Mouse (Mus musculus) lung, embryonic 14.5 days (tissue): ENCODE measurements around the gene Scpep1. TPM values are rescaled to one million over a fixed set of nuclear protein-coding genes. Genes with fewer than 3 reads are reported as not detected.
A peak's percentile ranks its signal among the peaks of the same experiment; 100 is the strongest.
"Not testable (repeated sequence)": the region's sequence is repeated elsewhere in the genome, so short reads cannot be mapped to it uniquely, and the experiment has no call there.

Experiments used
- ATAC-seq: fragments of 200-750 bp; cut with Nextera tagmentation; 2 replicates; pipeline ENCODE4 v1.8.0; 2017; ENCODE audit warnings: mild to moderate bottlenecking, moderate TSS enrichment, moderate library complexity; ENCODE audit not compliant: insufficient read depth
- DNase-seq: peaks from one replicate; pipeline ENCODE4 v3.0.0-alpha.2; 2015
- H3K27ac ChIP-seq: fragments of 300-500 bp; sonication (generic); 2 replicates; pipeline ENCODE4 v1.5.1; 2014; ENCODE audit warnings: low read depth, mild to moderate bottlenecking, moderate library complexity
- H3K27me3 ChIP-seq: fragments of 300-500 bp; sonication (generic); 2 replicates; pipeline ENCODE4 v1.6.1; 2014; ENCODE audit warnings: low read length, control low read depth; ENCODE audit not compliant: insufficient read depth
- H3K36me3 ChIP-seq: fragments of 300-500 bp; sonication (generic); 2 replicates; pipeline ENCODE4 v1.6.1; 2014; ENCODE audit warnings: control low read depth; ENCODE audit not compliant: insufficient read depth
- H3K4me1 ChIP-seq: fragments of 300-500 bp; sonication (generic); 2 replicates; pipeline ENCODE4 v1.6.1; 2014; ENCODE audit warnings: antibody characterized with exemption, control low read depth; ENCODE audit not compliant: insufficient read depth
- H3K4me2 ChIP-seq: fragments of 300-500 bp; sonication (generic); 2 replicates; pipeline ENCODE4 v1.6.1; 2014; ENCODE audit warnings: mild to moderate bottlenecking
- H3K4me3 ChIP-seq: fragments of 300-500 bp; sonication (generic); 2 replicates; pipeline ENCODE4 v1.5.1; 2014; ENCODE audit warnings: low read depth, low read length
- H3K9ac ChIP-seq: fragments of 300-500 bp; sonication (generic); 2 replicates; pipeline ENCODE4 v1.6.1; 2014
- H3K9me3 ChIP-seq: fragments of 300-500 bp; sonication (generic); 2 replicates; pipeline ENCODE4 v1.6.1; 2016; ENCODE audit warnings: low read depth, low read length, control low read depth
- CTCF ChIP-seq: IDR thresholded peaks from 2 replicates; pipeline ENCODE4 v1.5.1; 2016; ENCODE audit warnings: antibody characterized with exemption, low read depth
- WGBS: fragments of 180-500 bp; shearing (Covaris S2); extraction: QIAGEN DNeasy Blood & Tissue Kit; methylation state at CpG from one replicate; pipeline ENCODE4 v1.1.7; 2014; 5-methylcytosine and 5-hydroxymethylcytosine counted together
- polyA plus RNA-seq: library from polyadenylated mRNA; unstranded; fragments of >200 nt; fragmentation: Nextera tagmentation; extraction: Ambion mirVana; gene quantifications from 2 replicates; pipeline ENCODE4 v1.2.1, GENCODE M21; 2014

Scpep1 gene
- polyA plus RNA-seq, 1 experiment from 2014 or later = 83.6 TPM

DNA sequence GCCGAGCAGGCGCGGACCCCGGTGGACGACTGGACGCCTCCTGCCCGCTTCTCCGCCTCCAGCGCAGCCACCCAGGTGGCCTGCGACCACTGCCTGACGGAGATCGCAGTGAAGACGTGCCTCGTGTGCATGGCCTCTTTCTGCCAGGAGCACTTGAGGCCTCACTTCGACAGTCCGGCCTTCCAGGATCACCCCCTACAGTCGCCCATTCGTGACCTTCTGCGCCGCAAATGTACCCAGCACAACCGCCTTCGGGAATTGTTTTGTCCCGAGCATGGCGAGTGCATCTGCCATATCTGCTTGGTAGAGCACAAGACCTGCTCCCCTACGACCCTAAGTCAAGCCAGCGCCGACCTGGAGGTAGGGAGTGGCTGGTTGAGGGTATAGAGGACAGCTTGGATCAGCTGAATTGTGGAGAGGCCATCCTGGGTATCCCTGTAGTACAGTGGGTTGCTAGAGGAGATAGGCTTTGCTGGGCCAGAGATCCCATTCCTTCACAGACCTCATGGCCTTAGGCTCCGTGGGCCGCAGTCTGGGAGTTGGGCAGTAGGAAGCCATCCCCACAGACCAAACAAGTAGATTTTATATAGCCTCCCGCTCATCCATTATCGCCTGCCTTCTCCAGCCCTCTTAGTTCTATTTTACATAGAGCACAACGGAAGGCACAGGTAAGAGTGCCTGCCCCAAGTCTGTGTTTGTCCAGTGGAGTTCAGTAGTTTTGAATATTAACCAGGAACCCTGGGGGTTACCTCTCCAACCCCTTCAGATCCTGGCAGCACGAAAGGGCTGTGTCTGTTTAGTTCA lies 44.7 kb upstream of the Scpep1 start:
- no peak; the same call in 1 of the 2 replicates for ATAC-seq

DNA sequence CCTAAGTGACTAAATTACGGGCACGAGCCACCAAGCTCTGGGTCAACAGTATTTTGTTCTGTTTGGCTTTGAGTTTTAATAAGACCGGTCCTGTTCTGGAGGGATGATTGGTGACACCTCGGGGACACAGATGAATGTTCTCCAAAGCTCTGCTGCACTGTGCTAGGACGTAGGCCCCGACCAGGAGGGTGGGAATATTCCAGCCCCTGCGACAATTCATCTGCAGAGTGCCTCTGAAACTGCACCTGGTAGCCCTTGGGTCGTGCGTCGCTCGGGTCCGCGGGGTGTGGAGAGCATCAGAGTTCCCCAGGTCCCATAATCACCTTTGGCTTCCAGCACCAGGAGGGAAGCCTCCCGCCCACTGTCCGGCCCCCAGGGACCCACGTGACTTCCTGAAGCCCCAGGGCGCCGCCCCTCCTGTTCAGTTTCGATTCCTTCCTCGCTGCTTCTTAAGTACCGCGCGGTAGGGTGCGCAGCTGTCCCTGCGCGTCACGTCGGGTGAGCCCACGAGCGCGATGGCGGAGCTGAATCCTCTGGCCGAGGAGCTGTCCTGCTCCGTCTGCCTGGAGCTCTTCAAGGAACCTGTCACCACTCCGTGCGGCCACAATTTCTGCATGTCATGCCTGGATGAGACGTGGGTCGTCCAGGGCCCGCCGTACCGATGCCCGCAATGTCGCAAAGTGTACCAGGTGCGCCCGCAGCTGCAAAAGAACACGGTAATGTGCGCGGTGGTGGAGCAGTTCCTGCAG lies 43.9 kb upstream of the Scpep1 start, which contains the start of gene Trim25:
TSS of gene Trim25 (plus strand) at position 403 of the 749 bp plus-strand sequence.
- ATAC-seq = peak; percentile 90
- peak within 1 kb of the TSS; percentile 80 for H3K4me2 ChIP-seq
- H3K36me3 ChIP-seq = no peaks in the 10 kb centered on the region
- H3K4me3 ChIP-seq = peak within 1 kb of the TSS; percentile 65
- H3K4me1 ChIP-seq = peaks cover 9% of the 10 kb centered on the region; the same call in 1 of the 2 replicates
- peak within 1 kb of the TSS; percentile 46; the same call in 1 of the 2 replicates for H3K27ac ChIP-seq
- no peaks in the 10 kb centered on the region for H3K27me3 ChIP-seq
- 3% methylated on average over 48 of the region's 48 CpGs for WGBS
- no peaks in the 10 kb centered on the region for H3K9me3 ChIP-seq
- DNase-seq = peak; percentile 94
- TF ChIP-seq CTCF = peak; percentile 4; the same call in 1 of the 2 replicates
- H3K9ac ChIP-seq = peak within 1 kb of the TSS; percentile 70

More for the DNA sequence above, 44.7 kb upstream of the Scpep1 start:
- Histone ChIP-seq H3K4me1 (peaks cover 9% of the 10 kb centered on the region; the same call in 1 of the 2 replicates), H3K9me3 (no peaks in the 10 kb centered on the region), H3K4me2 (peak overlapping the region; percentile 80), H3K4me3 (peak overlapping the region; percentile 65), H3K36me3 (no peaks in the 10 kb centered on the region), H3K9ac (peak overlapping the region; percentile 70), H3K27ac (peak overlapping the region; percentile 46; the same call in 1 of the 2 replicates), H3K27me3 (no peaks in the 10 kb centered on the region)
- WGBS = 20% methylated on average over 33 of the region's 33 CpGs
- TF ChIP-seq CTCF = no peak
- no peak for DNase-seq

DNA sequence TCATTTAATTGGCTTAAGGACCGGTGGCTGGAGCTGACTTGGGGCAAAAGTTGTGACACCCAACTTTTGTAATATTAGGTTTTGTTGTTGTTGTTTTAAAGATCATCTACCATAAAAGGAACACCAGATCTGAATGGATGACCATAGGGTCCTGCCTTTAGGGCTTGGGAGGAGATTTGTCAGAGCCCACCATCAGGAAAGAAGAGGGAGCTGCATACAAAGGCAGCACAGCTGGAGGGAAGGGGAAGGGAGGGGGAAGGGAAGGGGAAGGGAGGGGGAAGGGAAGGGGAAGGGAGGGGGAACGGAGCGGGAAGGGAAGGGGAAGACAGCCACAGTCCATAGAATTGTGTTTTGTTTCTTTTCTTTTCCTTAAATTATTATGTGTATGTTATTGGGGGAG lies 43.1 kb upstream of the Scpep1 start:
- no peak overlapping the region for H3K9ac ChIP-seq
- no peaks in the 10 kb centered on the region for H3K27me3 ChIP-seq
- H3K27ac ChIP-seq = no peak overlapping the region
- H3K4me3 ChIP-seq = no peak overlapping the region
- no peak for TF ChIP-seq CTCF
- H3K36me3 ChIP-seq = no peaks in the 10 kb centered on the region
- 29% methylated on average over 3 of the region's 3 CpGs for WGBS
- DNase-seq (no peak), ATAC-seq (no peak)
- peak overlapping the region; percentile 80 for H3K4me2 ChIP-seq
- H3K4me1 ChIP-seq = peaks cover 9% of the 10 kb centered on the region; the same call in 1 of the 2 replicates
- no peaks in the 10 kb centered on the region for H3K9me3 ChIP-seq

DNA sequence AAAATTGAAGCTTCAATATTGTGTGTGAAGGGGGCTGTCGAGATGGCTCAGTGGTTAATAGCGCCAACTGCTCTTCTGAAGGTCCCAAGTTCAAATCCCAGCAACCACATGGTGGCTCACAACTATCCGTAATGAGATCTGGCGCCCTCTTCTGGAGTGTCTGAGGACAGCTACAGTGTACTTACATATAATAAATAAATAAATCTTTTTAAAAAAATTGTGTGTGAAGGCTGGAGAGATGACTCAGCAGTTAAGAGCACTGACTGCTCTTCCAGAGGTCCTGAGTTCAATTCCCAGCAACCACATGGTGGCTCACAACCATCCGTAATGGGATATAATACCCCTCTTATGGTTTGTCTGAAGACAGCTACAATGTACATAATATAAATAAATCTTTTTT lies 42.1 kb upstream of the Scpep1 start:
- H3K4me2 ChIP-seq, H3K9me3 ChIP-seq, H3K36me3 ChIP-seq, H3K9ac ChIP-seq, H3K27me3 ChIP-seq, H3K4me1 ChIP-seq, H3K4me3 ChIP-seq, DNase-seq, ATAC-seq, H3K27ac ChIP-seq: not testable (repeated sequence)
- 84% methylated on average over 5 of the region's 5 CpGs for WGBS

DNA sequence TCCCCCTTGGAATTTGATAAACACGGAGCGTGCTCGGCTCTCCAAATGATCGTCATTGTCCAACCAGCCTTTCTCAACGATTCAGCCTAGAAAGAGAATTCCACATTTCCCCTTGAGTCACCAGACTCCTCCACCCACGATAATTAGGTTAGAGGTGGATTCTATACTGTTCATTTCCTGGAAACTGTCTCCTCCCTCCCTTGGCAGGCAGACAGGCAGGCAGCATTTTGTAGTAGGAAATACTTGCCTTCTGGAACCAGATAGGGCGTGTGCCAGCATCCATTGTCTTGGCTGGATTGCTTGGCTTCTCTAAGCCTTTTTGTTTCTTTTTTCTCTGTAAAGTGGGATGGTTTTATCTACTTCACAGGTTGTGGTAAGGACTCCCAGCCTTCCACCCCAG lies 41.2 kb upstream of the Scpep1 start:
- H3K9me3 ChIP-seq = no peaks in the 10 kb centered on the region
- no peak overlapping the region for H3K27ac ChIP-seq
- H3K4me1 ChIP-seq = no peaks in the 10 kb centered on the region
- H3K4me2 ChIP-seq = no peak overlapping the region
- TF ChIP-seq CTCF = no peak
- H3K9ac ChIP-seq = no peak overlapping the region
- peak; percentile 55 for DNase-seq
- H3K27me3 ChIP-seq = no peaks in the 10 kb centered on the region
- H3K36me3 ChIP-seq = peaks cover under 1% of the 10 kb centered on the region; the same call in 1 of the 2 replicates
- ATAC-seq = no peak
- WGBS = 53% methylated on average over 7 of the region's 7 CpGs
- no peak overlapping the region for H3K4me3 ChIP-seq

DNA sequence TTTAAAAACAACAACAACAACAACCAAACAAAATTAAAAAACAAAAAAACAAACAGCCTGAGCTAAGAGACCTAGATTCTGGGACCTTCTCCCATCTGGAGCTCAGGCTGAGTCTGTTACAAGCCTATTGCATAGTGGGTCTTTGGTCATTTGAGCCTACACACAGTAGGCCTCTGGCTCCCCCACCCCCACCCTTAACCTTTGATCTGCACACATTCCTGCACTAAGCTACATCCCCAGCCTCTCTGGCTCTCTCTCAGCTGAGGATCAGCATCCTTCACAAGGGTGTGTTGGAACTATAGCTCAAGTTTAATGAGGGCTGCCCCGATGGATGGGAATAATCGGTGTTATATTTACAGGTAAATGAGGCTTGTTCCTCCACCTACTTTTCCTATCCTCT lies 40.4 kb upstream of the Scpep1 start:
- H3K4me2 ChIP-seq = no peak overlapping the region
- no peak for ATAC-seq
- H3K27me3 ChIP-seq = no peaks in the 10 kb centered on the region
- no peak overlapping the region for H3K9ac ChIP-seq
- DNase-seq = no peak
- no peaks in the 10 kb centered on the region for H3K4me1 ChIP-seq
- no peak overlapping the region for H3K4me3 ChIP-seq
- no peak for TF ChIP-seq CTCF
- no peaks in the 10 kb centered on the region for H3K9me3 ChIP-seq
- H3K36me3 ChIP-seq = peaks cover 9% of the 10 kb centered on the region
- 79% methylated on average over 2 of the region's 2 CpGs for WGBS
- no peak overlapping the region for H3K27ac ChIP-seq

DNA sequence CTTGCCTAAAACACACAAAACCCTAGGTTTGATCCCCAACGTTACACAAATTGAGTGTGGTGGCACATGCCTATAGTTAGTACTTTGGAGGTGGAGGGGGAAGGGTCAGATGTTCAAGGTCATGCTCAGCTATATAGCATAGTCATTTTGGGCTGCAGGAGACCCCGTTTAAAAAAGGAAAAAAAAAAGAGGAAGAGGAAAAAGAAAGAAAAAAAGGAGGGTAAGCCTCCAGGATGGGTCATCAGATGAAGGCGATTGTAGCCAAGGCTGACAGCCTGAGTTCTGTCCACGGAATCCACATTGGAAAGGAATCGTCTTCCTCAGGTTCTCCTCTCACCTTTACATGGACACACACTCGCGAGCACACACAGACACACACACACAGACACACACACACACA lies 39.2 kb upstream of the Scpep1 start:
- H3K27me3 ChIP-seq = no peaks in the 10 kb centered on the region
- DNase-seq (no peak), ATAC-seq (no peak)
- no peak overlapping the region for H3K27ac ChIP-seq
- H3K4me1 ChIP-seq = no peaks in the 10 kb centered on the region
- peaks cover 10% of the 10 kb centered on the region for H3K36me3 ChIP-seq
- no peak overlapping the region for H3K9ac ChIP-seq
- no peak for TF ChIP-seq CTCF
- no peak overlapping the region for H3K4me2 ChIP-seq
- H3K4me3 ChIP-seq = no peak overlapping the region
- 79% methylated on average over 7 of the region's 7 CpGs for WGBS
- no peaks in the 10 kb centered on the region for H3K9me3 ChIP-seq
